Comparison of ENCODE assay signal across 10 mouse cellular contexts in genomic region chr2:102944415-102945012, GRCm38 (mm10). TPM values are rescaled to one million over a fixed set of nuclear protein-coding genes. Genes with fewer than 3 reads are reported as not detected.
A peak's percentile ranks its signal among the peaks of the same experiment; 100 is the strongest.
DNase-seq lines count a peak whose midpoint lies in the region; ATAC-seq and TF ChIP-seq lines count a peak whose summit lies in the region.
"Had no signal": no experiment of that assay in that cellular context is flagged by ENCODE, and none has a peak within 500 bp of the region (broad histone marks: within the 10 kb centered on the region; RNA-seq: fewer than 3 reads in every experiment).

No protein-coding gene starts in this region.

- no peak overlapping the region for H3K4me3 ChIP-seq in intestine, embryonic 16.5 days (ENCODE audit: low read length)
- no peak overlapping the region for H3K4me3 ChIP-seq in intestine, embryonic 15.5 days (replicated peaks)
- peak overlapping the region in 2 of 3 experiments; percentile 1 to 75 for H3K4me3 ChIP-seq in CH12.LX (replicated peaks in 1 of 3; ENCODE audit: low read depth in 2 of 3, low read length in 2 of 3, poor library complexity in 1 of 3)
- H3K4me3 ChIP-seq in embryonic facial prominence, embryonic 12.5 days, result no peak overlapping the region
- no peak overlapping the region for H3K4me3 ChIP-seq in midbrain, embryonic 13.5 days (replicated peaks)
- H3K4me3 ChIP-seq: forebrain, embryonic 12.5 days had no signal

- no peak; the same call in 1 of the 2 replicates for TF ChIP-seq EP300 in CH12.LX (IDR thresholded peaks at IDR 0.05; ENCODE audit: low read length)

- no peaks in the 10 kb centered on the region; the same call in 1 of the 2 replicates for H3K79me2 ChIP-seq in CH12.LX (replicated peaks; ENCODE audit: control insufficient read depth, extremely low read depth, insufficient read depth, poor library complexity, severe bottlenecking)

- peaks cover 5% of the 10 kb centered on the region; the same call in 1 of the 2 replicates for H3K4me1 ChIP-seq in intestine, embryonic 16.5 days (ENCODE audit: control insufficient read depth, insufficient read depth, low read length)
- H3K4me1 ChIP-seq in intestine, embryonic 15.5 days (replicated peaks), result no peaks in the 10 kb centered on the region
- peaks cover 22 to 92% of the 10 kb centered on the region in 2 experiments for H3K4me1 ChIP-seq in CH12.LX (ENCODE audit: control insufficient read depth in 1 of 2, insufficient read depth in 2 of 2)
- peaks cover 26% of the 10 kb centered on the region for H3K4me1 ChIP-seq in embryonic facial prominence, embryonic 12.5 days
- peaks cover 15% of the 10 kb centered on the region for H3K4me1 ChIP-seq in midbrain, embryonic 13.5 days (replicated peaks)

- no peak overlapping the region for H3K4me2 ChIP-seq in intestine, embryonic 16.5 days (ENCODE audit: low read depth, low read length)
- H3K4me2 ChIP-seq in intestine, embryonic 15.5 days (replicated peaks), result no peak overlapping the region
- peak overlapping the region; percentile 26 for H3K4me2 ChIP-seq in CH12.LX (ENCODE audit: insufficient read depth, low read depth, poor library complexity, severe bottlenecking)
- no peak overlapping the region for H3K4me2 ChIP-seq in embryonic facial prominence, embryonic 12.5 days (replicated peaks)
- H3K4me2 ChIP-seq in midbrain, embryonic 13.5 days (replicated peaks), result no peak overlapping the region
- H3K4me2 ChIP-seq: forebrain, embryonic 12.5 days had no signal

- TF ChIP-seq RAD21 in CH12.LX (IDR thresholded peaks at IDR 0.05; ENCODE audit: low read depth, low read length), result no peak

- H3K36me3 ChIP-seq in intestine, embryonic 16.5 days (ENCODE audit: control insufficient read depth, insufficient read depth, low read length), result no peaks in the 10 kb centered on the region
- no peaks in the 10 kb centered on the region for H3K36me3 ChIP-seq in intestine, embryonic 15.5 days
- H3K36me3 ChIP-seq in CH12.LX (replicated peaks in 1 of 2; ENCODE audit: control insufficient read depth in 1 of 2, insufficient read depth in 1 of 2, low read length in 1 of 2), result no peaks in the 10 kb centered on the region
- H3K36me3 ChIP-seq in embryonic facial prominence, embryonic 12.5 days, result no peaks in the 10 kb centered on the region
- H3K36me3 ChIP-seq in midbrain, embryonic 13.5 days, result no peaks in the 10 kb centered on the region
- H3K36me3 ChIP-seq: forebrain, embryonic 12.5 days had no signal

- no peaks in the 10 kb centered on the region for H3K9me3 ChIP-seq in intestine, embryonic 16.5 days (ENCODE audit: control insufficient read depth, low read length)
- no peaks in the 10 kb centered on the region for H3K9me3 ChIP-seq in intestine, embryonic 15.5 days
- no peaks in the 10 kb centered on the region for H3K9me3 ChIP-seq in CH12.LX (replicated peaks; ENCODE audit: low read length)
- no peaks in the 10 kb centered on the region for H3K9me3 ChIP-seq in embryonic facial prominence, embryonic 12.5 days
- no peaks in the 10 kb centered on the region for H3K9me3 ChIP-seq in midbrain, embryonic 13.5 days
- H3K9me3 ChIP-seq: forebrain, embryonic 12.5 days had no signal

- in situ Hi-C loops in CH12.LX (cut with MboI; ENCODE audit: low pct_ligation_motif_present, low pct_unique_long_range_greater_than_20kb, low sequenced_read_pairs), result no loop called here

- ATAC-seq in intestine, embryonic 16.5 days, result no peak
- ATAC-seq in intestine, embryonic 15.5 days, result no peak
- ATAC-seq in embryonic facial prominence, embryonic 12.5 days (ENCODE audit: insufficient number of reproducible peaks, insufficient read depth, low FRiP score, low TSS enrichment), result no peak
- peak; percentile 34; the same call in 1 of the 2 replicates for ATAC-seq in midbrain, embryonic 13.5 days

- 0 out of 2 replicates have a peak, but pooled peaks have one; percentile 2 for TF ChIP-seq POLR2A in CH12.LX (IDR thresholded peaks at IDR 0.05; ENCODE audit: low read depth, low read length)

- TF ChIP-seq CTCF in CH12.LX (conservative IDR thresholded peaks at IDR 0.05 in 1 of 2, IDR thresholded peaks at IDR 0.05 in 1 of 2; ENCODE audit: low read depth in 2 of 2, low read length in 2 of 2), result no peak

- H3K9ac ChIP-seq in intestine, embryonic 16.5 days (ENCODE audit: low read depth, low read length), result no peak overlapping the region
- no peak overlapping the region for H3K9ac ChIP-seq in intestine, embryonic 15.5 days
- peak overlapping the region; percentile 47 for H3K9ac ChIP-seq in CH12.LX (ENCODE audit: insufficient read depth, low read depth)
- no peak overlapping the region for H3K9ac ChIP-seq in embryonic facial prominence, embryonic 12.5 days
- no peak overlapping the region for H3K9ac ChIP-seq in midbrain, embryonic 13.5 days (replicated peaks)
- H3K9ac ChIP-seq: forebrain, embryonic 12.5 days had no signal

- dilution Hi-C loops in CH12.LX (cut with MboI; ENCODE audit: extremely low pct_ligation_motif_present, extremely low pct_unique_long_range_greater_than_20kb, low sequenced_read_pairs), result no loop called here

- H3K27me3 ChIP-seq in intestine, embryonic 16.5 days (replicated peaks; ENCODE audit: control insufficient read depth, insufficient read depth, low read length), result no peaks in the 10 kb centered on the region
- no peaks in the 10 kb centered on the region for H3K27me3 ChIP-seq in intestine, embryonic 15.5 days (replicated peaks)
- H3K27me3 ChIP-seq in CH12.LX (replicated peaks), result no peaks in the 10 kb centered on the region
- no peaks in the 10 kb centered on the region for H3K27me3 ChIP-seq in embryonic facial prominence, embryonic 12.5 days
- H3K27me3 ChIP-seq in midbrain, embryonic 13.5 days, result no peaks in the 10 kb centered on the region
- H3K27me3 ChIP-seq: forebrain, embryonic 12.5 days had no signal

- DNase-seq in CH12.LX (ENCODE audit: extremely low read depth), result no peak
- DNase-seq in embryo, embryonic 9.5 days (ENCODE audit: extremely low spot score), result no peak
- DNase-seq in right cerebral cortex, adult 2 months (ENCODE audit: low spot score in 2 of 2), result no peak
- DNase-seq in embryo, embryonic 10.5 days (ENCODE audit: low spot score), result no peak

- 79% methylated on average over 7 of the region's 7 CpGs for WGBS in intestine, embryonic 16.5 days
- WGBS in intestine, embryonic 15.5 days, result 76% methylated on average over 7 of the region's 7 CpGs
- WGBS in embryonic facial prominence, embryonic 12.5 days, result 47% methylated on average over 7 of the region's 7 CpGs
- 73% methylated on average over 7 of the region's 7 CpGs for WGBS in midbrain, embryonic 13.5 days

- peak overlapping the region; percentile 17; the same call in 1 of the 2 replicates for H3K27ac ChIP-seq in intestine, embryonic 16.5 days (ENCODE audit: low read length)
- no peak overlapping the region for H3K27ac ChIP-seq in intestine, embryonic 15.5 days
- H3K27ac ChIP-seq in CH12.LX (ENCODE audit: insufficient read depth, low read depth), result peak overlapping the region; percentile 76
- peak overlapping the region; percentile 69 for H3K27ac ChIP-seq in embryonic facial prominence, embryonic 12.5 days
- no peak overlapping the region for H3K27ac ChIP-seq in midbrain, embryonic 13.5 days
- H3K27ac ChIP-seq: forebrain, embryonic 12.5 days; kidney, postnatal 0 days had no signal

TF ChIP-seq in CH12.LX, 34 proteins besides CTCF, POLR2A, EP300 and RAD21:
- TF ChIP-seq NRF1 (IDR thresholded peaks at IDR 0.05; ENCODE audit: low read depth, low read length) (no peak), MXI1 (IDR thresholded peaks at IDR 0.05; ENCODE audit: low read depth, low read length) (peak; percentile 18; the same call in 1 of the 2 replicates), BHLHE40 (IDR thresholded peaks at IDR 0.05; ENCODE audit: low read depth, low read length) (peak; percentile 31; the same call in 1 of the 2 replicates), CHD2 (IDR thresholded peaks at IDR 0.05; ENCODE audit: low read length) (0 out of 2 replicates have a peak, but pooled peaks have one; percentile 10), TCF12 (IDR thresholded peaks at IDR 0.05; ENCODE audit: low read depth, low read length) (no peak), MEF2A (IDR thresholded peaks at IDR 0.05; ENCODE audit: borderline replicate concordance, low read depth, low read length) (no peak), ETS1 (conservative IDR thresholded peaks at IDR 0.05; ENCODE audit: low read depth, low read length) (no peak), MAX (IDR thresholded peaks at IDR 0.05; ENCODE audit: low read length) (no peak), CHD1 (IDR thresholded peaks at IDR 0.05; ENCODE audit: low read depth, low read length) (peak; percentile 62; the same call in 1 of the 2 replicates)

RNA-seq across cellular contexts. Expression of gene Cd44, which starts 43.0 kb away (rescaled TPM):
- polyA plus RNA-seq in intestine, embryonic 16.5 days (2015; fragmentation: Nextera tagmentation; extraction: Ambion mirVana), result 11.8 and 12.5 TPM in 2 replicates
- 12.6 and 13.8 TPM in 2 replicates for polyA plus RNA-seq in intestine, embryonic 15.5 days (2015; fragmentation: Nextera tagmentation; extraction: Ambion mirVana)
- 122 and 153 TPM in 2 replicates for total RNA-seq in CH12.LX (2012; rRNA removed)
- 93.3 and 112 TPM in 2 replicates for total RNA-seq in CH12.LX (2014; rRNA removed)
- polyA plus RNA-seq in CH12.LX (2012; ENCODE audit: insufficient read length, low read depth), result 95.3 and 102 TPM in 2 replicates
- 8.0 and 8.2 TPM in 2 replicates for polyA plus RNA-seq in embryonic facial prominence, embryonic 12.5 days (2016; fragmentation: Nextera tagmentation; extraction: Ambion mirVana)
- 1.5 and 2.1 TPM in 2 replicates for polyA plus RNA-seq in midbrain, embryonic 13.5 days (2015; fragmentation: Nextera tagmentation; extraction: Ambion mirVana)

Comparison
In these comparisons a context has a peak if more than half of its experiments do, and no peak if none do; other contexts are left out.
1. H3K27ac ChIP-seq: peak in intestine, embryonic 16.5 days (single experiment), CH12.LX (single experiment) and embryonic facial prominence, embryonic 12.5 days (single experiment); none in intestine, embryonic 15.5 days (single experiment) and midbrain, embryonic 13.5 days (single experiment).
2. H3K4me3 ChIP-seq: peak in CH12.LX (2 of 3); none in intestine, embryonic 16.5 days (single experiment), intestine, embryonic 15.5 days (single experiment), embryonic facial prominence, embryonic 12.5 days (single experiment) and midbrain, embryonic 13.5 days (single experiment).